Mouse (Mus musculus) heart, postnatal 0 days (tissue): ENCODE measurements at regions not wholly inside any gene's neighbourhood (a gene's known extent, or its start where the extent isn't known, plus 50 kb on each side); places are given as distances from the start of the nearest gene placed in this dataset.

ENCODE experiments used
- CTCF ChIP-seq: IDR thresholded peaks from 2 replicates; pipeline ENCODE4 v1.5.1; 2016; ENCODE audit warnings: antibody characterized with exemption, control low read depth, low read depth
- EP300 ChIP-seq: IDR thresholded peaks from 2 replicates; pipeline ENCODE4 v1.6.1; 2016; ENCODE audit warnings: antibody characterized with exemption, low read depth

DNA sequence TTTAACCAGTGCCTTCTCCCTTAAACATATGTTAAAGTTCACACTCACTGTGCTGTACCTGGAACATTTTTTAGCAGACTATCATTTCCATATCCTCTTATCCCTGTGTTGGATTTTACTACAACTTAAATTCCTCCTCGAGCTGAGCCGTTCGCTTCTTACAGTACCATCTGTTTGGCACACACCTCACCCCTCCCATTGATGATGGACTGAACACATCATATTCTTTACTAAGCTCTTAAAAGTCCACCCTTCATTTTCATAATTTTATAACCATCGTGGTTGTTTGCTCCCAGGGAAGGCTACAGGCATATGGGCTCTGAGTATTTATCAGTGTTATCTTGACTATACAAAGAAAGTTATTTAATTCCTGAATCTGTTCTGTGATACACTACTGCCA is 209.4 kb upstream of the Sptlc3 start:
- TF ChIP-seq CTCF (no peak), EP300 (no peak)
